Mouse (Mus musculus): ENCODE results near the gene Kcnj8.

Gene Kcnj8

DNA sequence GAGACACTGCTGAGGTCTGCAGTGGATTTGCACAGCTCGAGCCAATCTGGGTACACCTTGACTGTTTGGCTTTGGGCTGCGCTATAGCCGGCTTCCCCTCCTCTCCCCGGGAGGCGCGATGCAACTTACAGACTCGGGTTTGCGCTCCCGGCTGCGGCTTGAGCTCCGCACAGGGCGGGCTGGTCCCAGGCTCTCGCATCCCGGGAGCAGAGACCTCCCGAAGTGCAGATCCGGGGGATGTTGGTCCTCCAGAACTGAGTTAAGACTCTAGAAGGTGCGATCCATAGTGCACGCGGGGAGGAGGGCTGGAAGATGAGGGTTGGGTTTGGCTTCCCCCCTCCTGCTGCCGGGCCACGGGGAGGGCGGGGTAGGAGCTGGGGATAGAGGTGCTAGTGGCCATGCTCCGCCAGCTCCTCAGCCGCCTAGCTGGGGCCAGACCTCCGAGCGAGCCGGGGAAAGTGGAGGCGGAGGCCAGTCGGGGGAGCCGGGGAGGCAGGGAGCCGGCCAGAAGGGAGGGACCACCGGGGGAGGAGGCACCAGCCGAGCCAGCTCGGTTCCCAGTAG lies at the start of gene Kcnj8:
Kcnj8 (minus strand) TSS at position 560 of the 564 bp plus-strand sequence.
- DNase-seq (ENCODE audit: low spot score), result peak; percentile 75

- DNase-seq (ENCODE audit: low spot score), result peak; percentile 20
These were observed 45.2 kb upstream of the Kcnj8 start for GRCm38 (mm10) chr6:142616659-142617058.

DNA sequence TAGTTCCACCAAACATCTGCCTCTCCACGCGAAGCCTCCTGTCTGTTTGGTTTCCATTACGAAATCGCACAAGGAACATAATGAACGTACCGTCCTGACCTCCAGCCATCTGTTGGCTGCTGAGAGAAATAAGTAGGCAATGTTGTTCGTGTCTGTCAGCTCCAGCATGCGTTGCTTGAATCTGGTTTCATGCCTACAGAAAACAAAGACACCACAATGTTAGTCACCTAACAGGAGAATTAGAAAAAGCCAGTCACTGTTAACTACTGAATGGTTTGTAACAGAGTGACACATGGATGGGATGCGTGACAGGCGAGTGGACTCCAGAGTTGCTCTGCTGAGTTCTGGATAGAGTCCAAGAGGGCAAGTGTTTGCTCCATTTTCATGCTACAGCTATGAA lies 42.9 kb upstream of the Kcnj8 start:
- DNase-seq (ENCODE audit: low spot score), result no peak

- no peak for DNase-seq (ENCODE audit: low spot score)
These were observed 41.0 kb upstream of the Kcnj8 start for GRCm38 (mm10) chr6:142612366-142612765.

DNA sequence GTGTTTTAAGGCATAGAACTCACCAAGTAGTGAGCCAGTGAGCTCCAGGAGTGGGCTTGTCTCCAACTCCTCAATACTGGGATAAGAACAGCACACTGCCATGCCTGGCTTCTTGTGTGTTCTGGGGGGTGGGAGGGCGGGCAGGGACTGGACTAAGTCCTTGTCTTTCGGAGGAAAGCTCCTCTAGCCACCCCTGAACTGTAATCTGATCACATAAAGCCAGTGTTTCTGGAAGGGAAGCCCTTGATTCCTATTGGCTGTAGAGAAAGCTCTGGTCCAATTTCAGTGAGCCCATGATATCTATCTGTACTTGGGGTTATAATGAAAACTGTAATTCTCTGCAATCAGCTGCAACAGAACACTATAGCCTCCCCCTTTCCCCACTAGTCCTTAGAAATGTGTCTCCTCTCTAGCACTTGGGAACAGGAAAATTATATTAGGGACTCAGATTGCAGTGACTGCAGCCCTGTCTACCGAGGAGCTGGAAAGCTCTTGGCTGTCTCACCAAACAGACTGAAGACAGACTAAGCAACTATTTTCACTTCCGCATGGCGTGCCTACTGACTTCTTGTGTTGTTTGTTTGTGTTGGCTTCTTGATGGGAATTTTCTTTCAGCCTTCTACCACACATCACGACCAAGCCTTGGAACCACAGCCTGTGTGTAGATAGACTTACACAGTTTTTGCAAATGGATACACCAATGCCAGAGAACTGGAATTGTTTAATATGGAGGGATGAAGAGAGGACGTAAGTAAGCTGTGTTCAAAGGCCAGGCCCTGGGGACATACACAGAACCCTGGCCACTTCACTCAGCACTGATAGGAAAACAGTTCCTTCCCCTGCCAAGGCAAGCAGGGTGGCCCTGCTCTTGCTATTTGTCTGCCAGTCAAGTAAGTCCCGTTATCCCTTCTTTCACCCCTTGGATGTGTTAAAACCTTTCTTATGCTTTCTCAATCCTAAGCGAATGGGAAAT lies 38.3 kb upstream of the Kcnj8 start:
- DNase-seq (ENCODE audit: low spot score), result no peak

DNA sequence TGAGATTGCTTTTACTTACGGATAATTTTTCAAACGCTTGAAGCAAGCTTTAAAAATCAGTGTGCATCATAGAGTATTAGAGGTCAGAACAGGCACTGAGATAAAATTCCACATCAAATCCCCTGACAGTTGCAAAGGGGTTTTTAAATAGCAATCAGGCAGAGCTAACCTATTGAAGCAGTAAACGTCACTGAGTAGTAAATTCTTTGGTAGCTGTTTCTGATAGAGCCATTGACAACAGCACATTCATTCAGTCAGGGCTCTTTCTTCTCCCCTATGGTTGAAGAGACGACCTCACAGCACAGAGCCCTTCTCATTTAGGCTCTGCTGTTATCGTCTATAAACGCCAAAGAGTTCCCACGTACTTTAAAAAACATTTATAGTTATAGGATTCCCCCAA lies 35.7 kb upstream of the Kcnj8 start:
- DNase-seq (ENCODE audit: low spot score), result no peak

- no peak for DNase-seq (ENCODE audit: low spot score)
These were observed 31.4 kb upstream of the Kcnj8 start for GRCm38 (mm10) chr6:142602772-142603171.

- DNase-seq (ENCODE audit: low spot score), result no peak
These were observed 7.4 kb upstream of the Kcnj8 start for GRCm38 (mm10) chr6:142578831-142579230.

GRCm38 (mm10) chr6:142577801-142578200 lies 6.4 kb upstream of the Kcnj8 start:
- no peak for DNase-seq (ENCODE audit: low spot score)

DNA sequence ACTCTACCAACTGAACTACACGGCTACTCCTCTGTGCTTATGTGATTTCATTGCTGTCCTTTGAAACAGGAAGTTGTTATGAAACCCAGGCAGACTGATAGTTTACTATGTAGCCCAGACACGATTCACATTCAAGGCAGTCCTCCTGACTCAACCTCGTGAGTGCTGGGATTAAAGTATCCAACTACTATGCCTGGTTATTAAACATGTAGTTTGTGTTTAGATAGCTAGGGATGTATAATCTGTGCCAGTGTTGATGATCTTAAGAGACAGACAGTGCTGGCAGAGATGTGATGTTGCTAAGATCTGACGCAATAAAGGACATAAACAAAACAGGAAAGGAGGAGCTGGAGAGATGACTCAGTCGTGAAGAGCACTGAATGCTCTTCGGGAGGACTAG lies 1.5 kb upstream of the Kcnj8 start:
- DNase-seq (ENCODE audit: low spot score), result no peak

DNA sequence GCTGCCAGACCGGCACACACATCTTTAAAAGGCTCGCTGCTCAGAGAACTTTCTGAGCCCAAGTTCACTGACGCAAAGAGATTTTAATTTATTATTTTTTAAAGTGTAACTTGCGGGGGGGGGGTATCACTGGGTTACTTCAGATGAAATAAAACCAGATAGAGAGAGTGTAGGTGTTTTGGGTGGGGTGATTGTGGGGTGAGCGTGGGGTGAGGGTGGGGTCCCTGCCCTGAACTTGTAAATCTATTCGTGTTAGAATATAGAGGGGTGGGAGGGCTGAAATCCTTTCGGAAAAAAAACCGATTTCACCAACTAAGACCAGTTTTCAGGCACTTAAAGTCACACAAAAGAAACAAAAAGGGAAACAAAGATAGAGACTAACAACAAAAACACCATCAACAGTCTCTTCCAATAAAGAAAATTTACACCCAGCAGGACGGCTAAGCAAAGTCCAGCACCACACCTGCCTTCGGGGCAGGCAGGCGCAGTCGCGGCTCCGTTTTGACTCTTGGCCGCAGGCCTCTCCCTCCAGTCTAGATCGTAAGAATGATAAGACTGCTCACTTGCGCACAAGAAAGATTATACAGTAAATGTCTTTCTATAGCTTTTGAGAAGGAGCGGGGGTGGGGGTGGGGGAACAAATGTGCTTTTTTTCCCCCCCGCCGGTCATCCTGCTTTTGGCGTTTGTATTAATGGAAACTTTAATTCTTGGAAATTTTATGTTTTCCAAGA lies 381 bp upstream of the Kcnj8 start:
- peak; percentile 18 for DNase-seq (ENCODE audit: low spot score)

GRCm38 (mm10) chr6:142570046-142570770 lies 1.2 kb downstream of the Kcnj8 start:
- DNase-seq (ENCODE audit: low spot score), result no peak

DNA sequence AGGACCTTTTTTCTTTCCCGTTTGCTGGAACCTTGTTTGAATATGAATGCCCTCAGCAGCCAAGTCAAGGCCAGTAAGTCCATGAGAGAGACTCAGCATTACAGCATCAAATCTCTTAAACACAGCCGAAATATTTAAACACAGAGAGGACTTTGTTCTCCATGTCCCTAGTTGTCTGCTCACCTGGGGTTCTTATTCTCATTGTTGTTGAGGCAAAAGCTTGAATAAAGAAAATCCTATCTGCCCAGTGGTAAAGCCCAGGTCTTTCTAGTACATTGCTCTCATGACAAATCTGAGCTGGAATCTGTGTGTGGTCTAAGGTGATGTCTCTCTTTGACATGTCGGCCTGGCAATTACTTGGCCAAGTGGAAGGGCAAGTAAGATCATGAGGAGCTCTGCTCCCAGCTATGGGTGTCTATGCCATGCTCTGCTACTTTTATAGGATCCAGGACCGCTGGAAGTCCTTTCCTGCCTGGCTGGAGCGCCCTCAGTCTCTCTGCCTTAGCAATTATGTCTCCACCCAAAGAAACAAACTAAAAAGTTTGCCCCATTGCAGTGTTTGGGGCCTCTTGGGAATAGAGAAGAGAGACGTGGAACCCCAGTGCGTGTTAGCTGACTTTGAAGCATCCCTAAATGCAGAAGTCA lies 2.6 kb downstream of the Kcnj8 start:
- no peak for DNase-seq (ENCODE audit: low spot score)

DNA sequence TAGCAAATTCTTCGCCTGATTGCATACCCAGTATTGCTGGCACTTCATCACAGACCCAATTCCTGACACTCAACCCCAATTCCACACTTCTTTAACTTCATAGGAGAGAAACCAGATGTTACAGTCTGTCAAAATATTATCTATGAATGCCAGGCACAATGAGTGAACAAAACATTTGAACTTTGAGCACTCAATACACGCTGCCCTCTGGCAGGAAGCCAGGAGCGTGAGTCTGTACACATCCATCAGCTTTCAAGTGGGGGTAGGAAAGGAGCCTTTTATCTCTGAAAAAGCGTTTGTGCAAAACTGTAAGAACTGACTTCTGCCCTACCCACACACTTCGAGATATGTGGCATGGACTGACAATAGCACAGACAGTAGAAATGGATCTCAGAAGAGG lies 4.0 kb downstream of the Kcnj8 start:
- no peak for DNase-seq (ENCODE audit: low spot score)

GRCm38 (mm10) chr6:142564746-142565145 lies 6.7 kb downstream of the Kcnj8 start:
- no peak for DNase-seq (ENCODE audit: low spot score)

GRCm38 (mm10) chr6:142561151-142561550 lies 10.3 kb downstream of the Kcnj8 start:
- no peak for DNase-seq (ENCODE audit: low spot score)

DNA sequence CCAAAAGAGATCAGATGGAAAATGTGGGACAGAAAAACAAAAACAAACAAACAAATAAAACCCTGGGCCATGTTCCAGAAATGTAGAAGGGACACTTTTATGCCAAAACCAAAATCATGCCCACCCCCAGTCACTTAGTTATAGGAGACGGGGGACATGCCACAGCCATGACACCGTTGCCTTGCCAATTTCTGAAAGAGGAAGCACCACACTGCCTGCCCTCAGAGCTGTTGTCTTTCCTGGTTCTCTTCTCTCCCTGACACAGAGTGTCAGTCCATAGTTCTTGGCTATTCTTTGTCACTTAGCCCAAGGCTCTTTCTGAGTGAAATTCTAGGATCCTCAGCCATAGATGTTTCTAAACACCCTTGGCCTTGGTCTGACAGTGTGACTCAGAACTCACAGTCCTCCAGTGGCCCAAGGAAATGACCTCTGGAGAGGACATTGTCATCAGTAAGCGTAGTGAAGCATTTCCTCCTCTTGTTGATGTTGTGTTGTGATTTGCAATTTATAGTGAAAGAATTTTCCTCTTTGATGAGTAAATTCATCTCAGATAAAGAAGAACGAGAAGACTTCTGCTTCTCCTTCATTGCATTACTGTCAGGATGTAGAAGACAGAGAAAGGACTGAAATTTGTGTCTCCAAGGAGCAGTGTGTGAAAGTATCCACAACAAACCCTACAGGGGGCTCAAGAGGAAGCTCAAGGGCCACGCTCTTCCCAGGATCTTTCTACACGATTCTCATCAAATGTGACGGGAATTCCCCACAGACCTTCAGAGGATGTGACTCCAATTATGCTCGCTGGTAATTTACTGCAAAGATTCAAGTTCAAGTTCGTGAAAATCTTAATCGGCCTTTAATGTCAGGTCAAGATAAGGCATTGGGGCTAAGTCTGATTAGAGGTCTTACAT lies 12.4 kb downstream of the Kcnj8 start:
- no peak for DNase-seq (ENCODE audit: low spot score)

DNA sequence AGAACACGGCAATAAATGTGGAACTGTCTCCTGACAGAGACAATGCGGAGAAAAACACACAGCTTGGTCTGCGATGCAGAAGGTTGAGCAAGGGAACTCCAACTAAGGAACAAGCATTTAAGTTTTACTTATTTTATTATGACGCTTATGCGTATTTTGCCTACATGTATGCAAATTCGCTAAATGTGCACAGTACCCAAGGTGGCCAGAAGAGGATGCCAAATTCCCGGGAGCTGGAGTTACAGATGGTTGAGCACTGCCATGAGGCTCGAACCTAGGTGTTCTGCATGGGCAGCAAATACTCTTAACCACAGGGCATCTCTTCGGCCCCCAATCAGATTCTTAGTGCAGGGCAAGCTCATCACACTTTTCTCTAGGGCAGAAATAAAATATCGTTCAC lies 13.3 kb downstream of the Kcnj8 start:
- no peak for DNase-seq (ENCODE audit: low spot score)

GRCm38 (mm10) chr6:142555988-142556387 lies 15.4 kb downstream of the Kcnj8 start:
- DNase-seq (ENCODE audit: low spot score), result no peak

GRCm38 (mm10) chr6:142551482-142551881 lies 19.9 kb downstream of the Kcnj8 start:
- DNase-seq (ENCODE audit: low spot score), result no peak

GRCm38 (mm10) chr6:142550871-142551270 lies 20.5 kb downstream of the Kcnj8 start:
- DNase-seq (ENCODE audit: low spot score), result no peak

Measured in urinary bladder, postnatal 14 days (tissue).